Mouse (Mus musculus): ENCODE data around the gene Zbtb7b.

The Zbtb7b gene

DNA sequence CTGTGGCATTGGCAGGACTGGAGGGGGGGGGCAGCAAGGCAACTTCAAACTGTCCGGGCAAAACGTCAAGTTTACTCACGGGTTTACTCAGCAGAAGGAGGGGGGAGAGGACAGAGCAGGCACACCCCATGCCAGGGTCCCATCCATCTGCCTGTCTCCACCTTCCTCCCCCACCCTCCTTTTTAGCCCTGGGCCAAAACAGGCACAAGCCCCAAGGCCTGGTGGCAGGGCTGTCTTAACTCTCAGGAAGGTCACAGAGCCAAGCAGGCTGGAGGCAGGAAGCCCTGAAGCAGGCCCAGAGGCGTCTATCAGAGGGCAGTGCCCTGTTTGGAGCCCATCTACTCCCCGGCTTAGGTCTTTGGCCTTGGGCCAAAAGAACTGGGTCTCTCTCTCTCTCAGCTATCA lies 4.5 kb downstream of the Zbtb7b start:
- DNase-seq (ENCODE audit: low spot score in 2 of 2): peak in 1 of 2 experiments; percentile 12

GRCm38 (mm10) chr3:89388901-89389740 lies 5.5 kb downstream of the Zbtb7b start:
- DNase-seq (ENCODE audit: low spot score in 2 of 2): no peak

- DNase-seq (ENCODE audit: low spot score in 2 of 2): peak in 1 of 2 experiments; percentile 59
Observed at GRCm38 (mm10) chr3:89388134-89388881, 6.3 kb downstream of the Zbtb7b start.

- DNase-seq (ENCODE audit: low spot score in 2 of 2): no peak
Observed at GRCm38 (mm10) chr3:89387632-89388031, 6.9 kb downstream of the Zbtb7b start.

- no peak for DNase-seq (ENCODE audit: low spot score in 2 of 2)
Observed at GRCm38 (mm10) chr3:89386438-89387420, 7.8 kb downstream of the Zbtb7b start.

GRCm38 (mm10) chr3:89385451-89385850 lies 9.1 kb downstream of the Zbtb7b start:
- no peak for DNase-seq (ENCODE audit: low spot score in 2 of 2)

- no peak for DNase-seq (ENCODE audit: low spot score in 2 of 2)
Observed at GRCm38 (mm10) chr3:89384331-89385076, 10.1 kb downstream of the Zbtb7b start.

- no peak for DNase-seq (ENCODE audit: low spot score in 2 of 2)
Observed at GRCm38 (mm10) chr3:89383651-89384255, 10.8 kb downstream of the Zbtb7b start.

DNA sequence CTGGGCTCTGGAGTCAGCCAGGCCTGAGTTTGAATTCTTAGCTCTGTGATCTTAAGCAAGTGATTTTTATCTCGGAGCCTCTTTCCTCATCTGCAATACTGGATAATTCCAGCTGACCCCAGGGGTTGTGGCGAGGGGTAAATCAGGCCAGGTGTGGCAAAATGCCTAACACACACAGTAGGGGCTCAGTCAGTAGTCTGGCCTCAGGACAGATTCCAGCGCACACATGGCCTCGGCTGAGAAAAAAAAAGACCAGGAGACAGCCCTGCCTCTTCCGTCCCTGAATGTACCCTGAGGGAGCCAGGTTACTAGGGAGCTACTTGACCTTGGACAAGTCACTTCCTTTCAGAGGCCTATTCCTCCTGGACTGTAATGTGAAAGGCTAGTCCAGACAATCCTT lies 11.6 kb downstream of the Zbtb7b start:
- no peak for DNase-seq (ENCODE audit: low spot score in 2 of 2)

DNA sequence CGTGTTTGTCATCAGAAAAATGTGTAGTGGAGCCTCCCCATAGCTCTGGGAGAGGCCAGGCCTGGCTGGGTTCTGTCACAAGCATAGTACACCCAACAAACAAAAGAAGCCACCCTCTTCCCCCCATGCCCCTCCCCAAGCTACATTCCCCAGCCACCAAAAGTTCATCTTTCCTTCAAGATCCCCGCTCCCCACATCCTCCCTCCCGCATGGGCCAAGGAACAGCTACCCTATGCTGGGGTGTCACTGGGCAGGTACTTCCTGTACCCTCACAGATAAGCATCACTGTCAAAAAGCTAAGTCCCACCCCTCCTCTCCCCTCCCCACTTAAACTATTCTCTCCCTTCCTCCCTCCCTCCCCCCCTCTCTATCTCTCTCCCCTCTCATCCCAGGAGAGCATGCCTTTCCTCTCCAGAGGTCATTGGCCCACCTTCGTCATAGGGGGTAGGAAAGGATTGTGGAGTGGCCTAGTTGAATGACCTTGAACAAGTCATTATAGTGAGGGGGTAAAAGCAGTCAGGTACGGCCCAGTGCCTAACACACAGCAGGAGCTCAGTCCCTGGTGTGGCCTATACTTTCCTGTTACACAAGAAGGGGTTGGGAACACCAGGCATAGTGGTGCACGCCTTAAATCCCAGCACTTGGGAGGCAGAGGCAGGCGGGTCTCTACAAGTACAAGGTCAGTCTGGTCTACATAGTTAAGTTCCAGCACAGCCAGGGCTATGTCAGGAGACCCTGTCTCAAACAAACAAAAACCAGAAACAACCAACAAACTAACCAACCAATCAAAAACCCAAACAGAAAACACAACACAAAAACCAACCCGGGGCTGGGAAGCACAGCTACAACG lies 12.3 kb downstream of the Zbtb7b start:
- DNase-seq (ENCODE audit: low spot score in 2 of 2): no peak

DNA sequence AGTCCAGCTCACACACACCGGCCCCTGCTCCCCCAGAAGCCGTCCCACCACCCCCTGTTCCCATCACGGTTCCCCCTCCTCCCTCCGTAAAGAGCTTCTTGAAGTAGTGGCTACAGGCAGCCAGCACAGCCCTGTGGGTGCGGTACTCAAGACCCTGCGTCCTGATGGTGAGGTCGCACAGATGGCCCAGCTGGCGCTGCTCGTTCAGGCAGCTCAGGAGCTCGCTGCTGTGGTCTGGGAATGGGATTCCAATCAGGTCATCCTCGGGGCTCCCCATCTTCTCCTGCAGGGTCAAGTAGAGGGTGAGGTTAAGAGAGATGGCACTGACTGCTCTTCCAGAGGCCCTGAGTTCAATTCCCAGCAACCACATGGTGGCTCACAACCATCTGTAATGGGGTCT lies 13.3 kb downstream of the Zbtb7b start:
- no peak for DNase-seq (ENCODE audit: low spot score in 2 of 2)

- no peak for DNase-seq (ENCODE audit: low spot score in 2 of 2)
Observed at GRCm38 (mm10) chr3:89380711-89381110, 13.9 kb downstream of the Zbtb7b start.

DNA sequence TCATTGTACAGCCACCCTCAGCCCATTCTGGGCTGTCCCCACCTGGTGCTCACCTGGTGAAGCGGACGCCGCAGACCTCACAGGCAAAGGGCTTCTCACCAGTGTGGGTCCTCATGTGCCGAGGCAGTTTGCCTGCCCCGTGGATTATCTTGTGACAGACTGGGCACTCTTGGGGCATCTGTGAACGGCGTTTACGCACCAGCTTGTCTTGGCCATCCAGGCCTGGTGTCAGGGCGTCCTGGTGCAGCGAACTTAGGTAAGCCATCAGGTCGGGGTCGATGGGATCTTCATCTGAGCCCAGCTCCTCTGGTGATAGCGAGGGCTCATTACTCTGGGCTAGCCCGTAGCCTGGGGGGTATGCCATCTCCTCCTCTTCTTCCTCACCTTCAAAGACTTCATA lies 14.3 kb downstream of the Zbtb7b start:
- DNase-seq (ENCODE audit: low spot score in 2 of 2): no peak

- DNase-seq (ENCODE audit: low spot score in 2 of 2): no peak
Observed at GRCm38 (mm10) chr3:89379388-89380131, 15.0 kb downstream of the Zbtb7b start.

DNA sequence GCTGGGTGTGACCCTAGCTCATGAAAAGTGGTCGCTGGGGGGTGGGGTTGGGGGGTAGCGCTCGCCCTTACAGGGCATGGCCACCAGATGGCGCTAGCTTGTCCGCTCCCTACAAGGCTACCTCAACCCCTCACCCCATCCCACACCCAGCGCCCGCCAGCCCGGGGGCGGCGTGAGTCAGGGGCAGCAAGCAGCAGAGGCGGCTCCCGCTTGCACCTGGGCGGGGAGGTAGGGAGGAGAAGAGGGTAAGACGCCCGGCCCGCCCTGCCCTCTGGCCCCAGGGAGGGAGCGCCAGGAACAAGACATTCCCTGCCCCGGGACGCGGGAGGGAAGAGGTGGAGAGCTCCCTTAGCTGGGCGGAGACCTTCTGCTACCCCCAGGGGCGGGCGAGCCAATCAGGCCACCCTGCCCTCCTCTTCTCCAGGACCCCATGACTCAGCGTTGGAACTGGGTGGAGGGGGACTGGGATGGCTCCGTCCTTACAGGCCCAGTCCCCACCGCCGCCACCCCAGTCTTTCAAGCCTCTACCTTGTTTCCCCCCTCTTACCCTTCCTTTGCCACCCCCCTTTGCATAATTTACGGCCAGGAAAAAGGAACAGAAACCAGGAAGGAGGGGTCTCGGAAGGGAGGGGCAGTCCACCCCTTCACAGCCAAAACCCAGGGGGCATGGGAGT lies 16.0 kb downstream of the Zbtb7b start:
- peak; percentile 69 to 73 for DNase-seq (ENCODE audit: low spot score in 2 of 2)

DNA sequence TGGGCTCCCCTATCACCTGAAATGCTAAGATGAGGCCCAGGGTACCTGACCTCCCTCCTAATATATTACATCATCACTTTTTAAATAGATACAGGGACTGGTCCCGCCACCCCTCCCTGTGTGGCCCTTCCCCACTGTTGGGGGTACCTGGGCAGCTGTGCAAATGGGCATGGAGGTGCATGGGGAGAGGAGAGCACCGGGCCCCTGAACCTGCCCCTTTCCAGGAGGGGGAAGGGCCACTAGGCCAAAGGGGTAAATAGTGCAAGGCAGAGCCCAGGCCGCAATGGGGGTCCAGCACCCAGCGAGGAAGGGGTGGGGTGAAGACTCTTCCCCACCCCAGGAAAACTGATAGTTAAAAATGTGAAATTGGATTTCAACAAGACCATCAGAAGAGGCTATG lies 16.7 kb downstream of the Zbtb7b start:
- no peak for DNase-seq (ENCODE audit: low spot score in 2 of 2)

GRCm38 (mm10) chr3:89373581-89374231 lies 20.9 kb downstream of the Zbtb7b start:
- DNase-seq (ENCODE audit: low spot score in 2 of 2): no peak

DNA sequence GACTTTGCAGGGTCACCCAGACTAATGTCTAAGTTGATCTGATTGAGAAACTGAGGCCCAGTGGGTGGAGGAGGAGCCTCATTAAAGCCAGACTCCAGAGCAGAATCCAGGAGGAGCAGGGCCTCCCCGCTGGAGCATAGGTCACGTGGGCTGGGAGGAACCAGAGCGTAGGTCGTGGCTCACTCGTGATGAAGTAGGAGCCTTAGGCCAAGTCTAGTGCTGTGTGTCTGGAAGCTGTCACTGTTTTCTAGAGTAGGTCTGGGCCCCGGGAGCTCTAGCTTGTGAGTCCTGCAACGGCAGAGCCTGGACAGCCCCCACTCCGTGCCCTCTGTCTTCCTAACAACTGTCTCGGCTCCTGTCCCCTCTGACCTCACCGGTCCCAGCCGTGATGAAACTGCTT lies 27.2 kb downstream of the Zbtb7b start:
- DNase-seq (ENCODE audit: low spot score in 2 of 2): no peak

Data from frontal cortex, postnatal 10 days (tissue).